Comparison of ENCODE assay signal across 15 mouse cellular contexts in the genomic region with DNA sequence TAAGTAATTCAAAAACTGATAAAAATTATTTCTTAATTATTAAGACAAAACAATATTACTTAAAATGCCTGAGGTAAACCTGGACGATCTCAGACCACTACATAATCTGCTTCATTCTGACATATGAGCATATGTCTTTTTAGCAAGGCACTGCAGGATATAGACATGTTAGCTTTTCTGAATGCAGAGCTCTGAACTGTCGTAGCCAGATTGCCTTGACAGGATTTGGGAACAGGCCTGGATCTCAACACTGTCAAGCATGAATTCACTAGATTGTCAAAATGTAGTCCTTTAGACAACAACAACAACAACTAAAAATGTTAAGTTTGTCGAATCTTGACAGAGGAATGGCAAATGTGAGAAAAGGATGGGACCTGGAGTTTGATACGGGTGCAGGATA.
"Had no signal": no experiment of that assay in that cellular context is flagged by ENCODE, and none has a peak within 500 bp of the region (broad histone marks: within the 10 kb centered on the region; RNA-seq: fewer than 3 reads in every experiment).

No protein-coding gene starts in this region.

- H3K9ac ChIP-seq: lung, embryonic 14.5 days; midbrain, embryonic 12.5 days; neural tube, embryonic 12.5 days; stomach, embryonic 15.5 days had no signal

- ATAC-seq: midbrain, embryonic 16.5 days had no signal

- DNase-seq: lung, adult 18-20 months; lung, embryonic 14.5 days; lung, postnatal 10 days; lung, postnatal 4 days; midbrain, embryonic 14.5 days; right cerebral cortex, postnatal 14 days; thymus, adult 2 months; thymus, postnatal 25 days; thymus, postnatal 4 days had no signal

- H3K27ac ChIP-seq: midbrain, embryonic 10.5 days; midbrain, embryonic 12.5 days; neural tube, embryonic 12.5 days; stomach, embryonic 15.5 days; stomach, postnatal 0 days had no signal

- H3K4me2 ChIP-seq: lung, embryonic 14.5 days; midbrain, embryonic 12.5 days; neural tube, embryonic 12.5 days; stomach, embryonic 15.5 days had no signal

- H3K9me3 ChIP-seq: midbrain, embryonic 10.5 days; midbrain, embryonic 12.5 days; neural tube, embryonic 12.5 days; stomach, embryonic 15.5 days had no signal

- H3K36me3 ChIP-seq: midbrain, embryonic 10.5 days; midbrain, embryonic 12.5 days; neural tube, embryonic 12.5 days; stomach, embryonic 15.5 days had no signal

- H3K4me1 ChIP-seq: midbrain, embryonic 10.5 days; midbrain, embryonic 12.5 days; neural tube, embryonic 12.5 days; stomach, embryonic 15.5 days had no signal

- H3K27me3 ChIP-seq: midbrain, embryonic 12.5 days; neural tube, embryonic 12.5 days; stomach, embryonic 15.5 days had no signal

- H3K4me3 ChIP-seq: midbrain, embryonic 10.5 days; midbrain, embryonic 12.5 days; neural tube, embryonic 12.5 days; stomach, embryonic 15.5 days had no signal
